Mouse (Mus musculus) adrenal gland, postnatal 36 days (tissue): Measurements from ENCODE around the gene Gm28635. TPM values are rescaled to one million over a fixed set of nuclear protein-coding genes. Genes with fewer than 3 reads are reported as not detected.

Experiments
- DNase-seq, 2 experiments: peaks; one replicate each; pipeline ENCODE4 v3.0.0; 2021; ENCODE audit warnings: mixed read lengths in 1 of 2
- total RNA-seq, 2 experiments: library from RNA; stranded (reverse); gene quantifications; 2 replicates each; pipeline ENCODE4 v1.2.3; 2021

Gene Gm28635
- total RNA-seq, 2 experiments from 2014 or later = not detected

DNA sequence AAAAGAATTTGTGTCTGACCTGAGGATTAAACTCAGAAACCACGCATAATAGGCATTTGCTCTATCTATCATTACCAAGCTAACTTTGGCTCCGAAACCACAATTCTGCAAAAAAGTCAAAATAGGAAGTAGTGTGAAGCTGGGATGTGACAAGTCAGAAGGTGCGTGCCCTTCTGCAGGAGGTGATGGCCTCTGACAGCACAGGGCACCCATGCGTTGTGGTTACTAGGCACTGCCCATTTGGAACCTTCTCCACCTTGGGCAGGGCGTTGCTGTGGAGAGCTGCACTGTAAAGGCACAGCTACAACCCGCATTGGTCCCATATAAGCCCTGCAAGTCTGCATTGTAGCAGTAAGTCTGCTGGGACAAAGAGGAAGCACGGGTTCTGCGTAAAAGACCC is 85.0 kb downstream of the Gm28635 start:
- no peak for DNase-seq

DNA sequence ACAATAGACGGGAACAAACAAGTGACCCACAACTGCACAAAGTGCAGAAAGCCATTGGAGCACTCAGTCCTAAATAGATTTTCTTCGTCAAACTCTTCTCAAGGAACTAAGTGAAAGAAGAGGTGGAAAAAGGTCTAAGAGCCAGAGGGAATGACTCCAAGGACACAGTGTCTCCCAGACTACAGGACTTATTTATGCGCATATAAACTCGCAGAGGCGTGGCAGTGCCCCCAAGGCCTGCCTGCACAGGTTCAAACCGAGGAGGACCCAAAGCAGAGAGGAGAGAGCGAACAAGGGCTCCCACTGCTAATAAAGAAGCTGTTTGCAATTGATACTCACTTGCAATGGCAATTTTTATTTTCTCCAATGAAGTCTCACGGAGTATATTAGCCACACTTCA is 92.1 kb downstream of the Gm28635 start:
- no peak for DNase-seq

DNA sequence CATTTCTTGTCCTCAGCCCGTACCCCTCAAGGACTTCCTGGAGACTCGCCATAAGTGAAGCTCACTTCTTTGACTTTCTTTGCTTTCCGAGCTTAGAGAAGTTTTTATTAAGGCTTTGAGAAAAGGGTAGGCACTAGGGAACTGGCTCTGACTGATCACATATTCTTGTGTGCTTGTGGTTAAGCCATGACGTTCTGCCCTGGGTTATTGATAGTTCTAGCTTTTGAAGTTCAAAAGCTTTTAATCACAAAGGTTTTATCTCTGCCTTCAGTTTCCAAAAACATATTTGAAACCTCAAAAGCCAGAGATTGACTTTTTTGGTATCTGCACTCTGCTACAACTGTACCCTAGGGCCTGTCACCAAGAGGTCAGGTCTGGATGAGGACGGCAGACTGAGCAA is 95.6 kb downstream of the Gm28635 start:
- no peak for DNase-seq

DNA sequence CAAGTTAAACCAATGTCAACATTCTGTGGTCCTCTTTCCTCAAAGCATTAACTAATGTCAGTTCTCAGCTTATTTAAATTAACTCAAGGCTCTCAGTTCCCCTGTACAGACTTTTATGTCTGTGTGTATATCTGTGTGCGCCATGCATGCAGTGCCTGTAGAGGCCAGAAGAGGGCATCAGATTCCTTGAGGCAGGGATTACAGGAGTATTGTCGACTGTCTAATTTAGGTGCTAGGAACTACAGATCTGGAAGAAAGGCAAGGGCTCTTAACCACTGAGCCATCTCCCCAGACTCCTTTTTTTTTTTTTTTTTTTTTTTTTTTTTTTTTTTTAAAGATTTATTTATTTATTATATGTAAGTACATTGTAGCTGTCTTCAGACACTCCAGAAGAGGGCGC is 96.6 kb downstream of the Gm28635 start:
- DNase-seq = no peak

DNA sequence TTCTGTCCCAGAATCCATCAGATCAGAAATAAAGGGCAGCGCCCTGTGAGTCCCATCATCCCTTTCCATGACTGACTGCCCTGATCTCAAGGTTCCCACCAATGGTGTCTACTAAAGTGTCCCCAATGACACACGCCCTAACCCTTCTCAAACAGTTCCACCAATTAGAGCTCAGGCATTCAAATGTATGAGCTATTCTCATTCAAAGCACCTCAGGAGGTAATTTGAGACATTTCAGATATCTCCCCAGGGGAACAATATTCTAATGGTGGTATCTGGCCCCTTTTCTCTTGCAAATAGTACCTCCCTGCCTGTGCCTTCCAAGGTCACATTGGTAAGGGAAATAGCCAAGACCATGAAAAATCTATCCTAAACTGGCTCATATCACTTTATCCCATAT is 98.5 kb downstream of the Gm28635 start:
- no peak for DNase-seq

DNA sequence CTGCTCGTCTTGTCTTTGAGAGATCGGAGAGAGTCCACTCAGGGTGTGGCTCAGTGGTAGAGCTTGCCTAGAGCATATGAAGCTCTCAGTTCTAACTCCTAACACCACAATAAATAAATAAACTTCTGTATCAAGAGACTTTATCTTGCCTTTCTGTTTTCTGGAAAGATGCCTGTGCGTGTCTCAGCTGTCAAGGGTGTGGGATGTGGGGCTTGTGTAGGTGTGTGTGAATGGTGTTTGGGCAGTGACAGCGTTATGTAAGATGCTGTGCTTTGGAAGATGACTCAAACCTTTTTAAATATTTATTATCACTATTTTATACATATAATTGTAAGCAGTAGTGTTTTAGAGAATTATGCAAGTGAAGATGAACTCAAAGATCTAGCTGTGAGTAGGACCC is 103.7 kb downstream of the Gm28635 start:
- DNase-seq = no peak

DNA sequence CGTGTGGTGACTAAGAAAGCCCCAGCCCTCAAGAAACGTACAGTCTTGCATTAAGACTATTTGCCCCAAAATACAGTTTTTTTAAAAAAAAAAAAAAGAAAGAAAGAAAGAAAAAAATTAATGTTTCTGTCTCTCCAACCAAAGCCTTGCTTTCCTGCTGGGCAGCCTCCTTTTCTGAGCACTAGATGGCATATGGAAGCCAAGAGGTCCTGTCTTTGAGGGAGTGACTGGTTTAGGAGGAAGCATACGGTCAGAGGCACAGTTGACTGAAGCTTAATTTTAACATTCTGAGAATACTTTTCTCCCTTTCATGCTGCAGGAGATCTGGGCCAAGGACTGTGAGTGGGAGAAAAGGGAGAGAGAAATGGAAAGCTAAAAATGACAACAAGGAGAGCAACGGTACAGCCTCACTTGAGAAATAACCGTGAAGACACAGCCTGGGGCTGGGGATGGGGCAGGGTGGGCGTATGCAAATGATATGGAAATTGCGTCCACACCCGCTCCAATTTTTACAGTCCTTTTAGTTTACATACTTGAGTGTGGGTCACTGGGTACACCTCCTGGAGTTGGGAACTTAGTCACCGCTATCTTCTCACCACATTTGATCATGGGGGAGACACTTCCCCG is 120.8 kb downstream of the Gm28635 start:
- peak; percentile 7 to 14 for DNase-seq

Other genes starting within 250 kb of the Gm28635 start
- gene Tfpi, start 201.3 kb downstream of the Gm28635 start, total RNA-seq = 10 to 100 TPM; 40.1 to 67.1 TPM
- 100 to 1,000 TPM; 135 to 142 TPM for gene Ctnnd1, start 27.3 kb downstream of the Gm28635 start, total RNA-seq
- gene Btbd18, start 19.0 kb downstream of the Gm28635 start, total RNA-seq = under 1 TPM in 1 of 2 experiments, not detected in 1; 0.10 TPM
- 10 to 100 TPM; 27.2 to 47.4 TPM for gene Selenoh, start 7.3 kb downstream of the Gm28635 start, total RNA-seq
- gene Med19, start 361 bp upstream of the Gm28635 start, total RNA-seq = 10 to 100 TPM; 25.5 to 26.3 TPM
- 100 to 1,000 TPM; 138 to 157 TPM for gene Tmx2, start 1.1 kb upstream of the Gm28635 start, total RNA-seq
- gene Zdhhc5, start 37.1 kb upstream of the Gm28635 start, total RNA-seq = 10 to 100 TPM; 63.3 to 63.9 TPM
- gene Clp1, start 49.3 kb upstream of the Gm28635 start, total RNA-seq = 10 to 100 TPM; 13.5 to 16.4 TPM
- gene Ypel4, start 56.0 kb upstream of the Gm28635 start, total RNA-seq = 1 to 10 TPM; 2.8 to 5.0 TPM
- gene Gm19426, start 65.6 kb upstream of the Gm28635 start, total RNA-seq = 1 to 10 TPM; 1.5 to 2.4 TPM
- gene Serping1, start 97.4 kb upstream of the Gm28635 start, total RNA-seq = 10 to 100 TPM; 63.0 to 84.6 TPM
- gene Ube2l6, start 120.8 kb upstream of the Gm28635 start, total RNA-seq = 10 to 100 TPM; 17.1 to 23.1 TPM
- gene Smtnl1, start 144.6 kb upstream of the Gm28635 start, total RNA-seq = not detected
- 10 to 100 TPM; 46.2 to 51.4 TPM for gene Timm10, start 149.0 kb upstream of the Gm28635 start, total RNA-seq
- gene Slc43a1, start 160.8 kb upstream of the Gm28635 start, total RNA-seq = 1 to 10 TPM; 6.6 to 7.5 TPM
- gene Rtn4rl2, start 208.7 kb upstream of the Gm28635 start, total RNA-seq = 1 to 10 TPM in 1 of 2 experiments, under 1 TPM in 1; 0.79 to 2.4 TPM